Mouse (Mus musculus) myocyte (in vitro differentiated cells): Measurements from ENCODE around the gene Znrf1.

Experiments
- MYOD1 ChIP-seq, 3 experiments: IDR thresholded peaks; one replicate each; pipeline ENCODE4 v1.6.1; 2011; ENCODE audit warnings: control low read depth in 2 of 3, low read depth in 2 of 3, mild to moderate bottlenecking in 2 of 3, moderate library complexity in 1 of 3; ENCODE audit not compliant: insufficient read length in 2 of 3, control insufficient read depth in 1 of 3
- POLR2AphosphoS2 ChIP-seq: IDR thresholded peaks from one replicate; pipeline ENCODE4 v1.6.1; 2011; ENCODE audit warnings: low read depth, control low read depth; ENCODE audit not compliant: insufficient read length
- REST ChIP-seq: IDR thresholded peaks from one replicate; pipeline ENCODE4 v1.6.1; 2011; ENCODE audit warnings: mild to moderate bottlenecking, control low read depth, moderate library complexity; ENCODE audit not compliant: insufficient read depth, insufficient read length
- TCF12 ChIP-seq: IDR thresholded peaks from one replicate; pipeline ENCODE4 v1.6.1; 2011; ENCODE audit warnings: mild to moderate bottlenecking, control low read depth; ENCODE audit not compliant: poor library complexity, insufficient read depth, severe bottlenecking
- TCF3 ChIP-seq: IDR thresholded peaks from one replicate; pipeline ENCODE4 v1.6.1; 2011; ENCODE audit warnings: low read depth, control low read depth; ENCODE audit not compliant: insufficient read length

DNA sequence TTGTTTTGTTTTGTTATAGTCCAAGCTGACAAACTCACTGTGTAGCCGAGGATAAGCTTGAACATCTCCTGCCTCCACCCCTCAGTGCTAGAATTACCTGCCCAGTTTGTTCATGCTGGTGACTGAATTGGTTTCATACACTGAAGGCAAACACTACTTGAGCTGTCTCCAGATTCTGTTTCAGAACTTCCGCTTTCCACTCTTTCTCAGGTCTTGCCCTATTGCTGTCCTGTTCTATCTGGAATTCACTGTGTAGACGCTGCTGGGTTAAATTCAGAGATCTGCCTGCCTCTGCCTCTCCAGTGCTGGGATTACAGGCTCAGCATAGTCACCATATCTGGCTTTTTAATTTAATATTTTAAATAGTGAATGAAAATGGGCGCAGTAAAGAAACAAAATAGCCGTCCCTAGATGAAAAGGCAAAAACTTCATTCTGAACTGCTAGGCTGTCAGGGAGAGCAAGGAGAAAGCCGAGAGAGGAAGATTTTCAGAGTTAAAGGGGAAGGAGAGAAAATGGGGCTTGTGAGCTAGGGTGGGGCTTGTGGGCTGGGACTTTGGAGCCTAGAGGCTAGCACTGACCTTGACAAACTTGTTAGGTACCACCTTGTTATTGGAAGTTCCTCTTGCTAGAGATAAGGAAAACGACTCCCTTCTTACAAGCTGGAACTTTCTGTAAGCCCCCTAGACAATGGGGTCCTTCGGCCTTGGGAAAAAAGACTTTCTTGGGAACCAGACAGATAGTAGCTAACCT, 9.7 kb downstream of the Znrf1 start:
- TF ChIP-seq MYOD1 (IDR thresholded peaks at IDR 0.05; ENCODE audit: control insufficient read depth in 1 of 3, insufficient read length in 2 of 3, low read depth in 2 of 3) (no peak), POLR2AphosphoS2 (no peak), TCF3 (no peak), REST (no peak), TCF12 (no peak)
